Mouse (Mus musculus) lung, postnatal 0 days (tissue): ENCODE measurements around the gene Slc10a1. TPM values are rescaled to one million over a fixed set of nuclear protein-coding genes. Genes with fewer than 3 reads are reported as not detected.

Experiments
- ATAC-seq: fragments of 200-750 bp; cut with Nextera tagmentation; 2 replicates; pipeline ENCODE4 v1.8.0; 2017; ENCODE audit warnings: moderate library complexity
- DNase-seq: peaks from one replicate; pipeline ENCODE4 v3.0.0-alpha.2; 2016; ENCODE audit warnings: low spot score
- H3K27ac ChIP-seq: fragments of 300-500 bp; sonication (generic); 2 replicates; pipeline ENCODE4 v1.5.1; 2014; ENCODE audit warnings: antibody characterized with exemption, mild to moderate bottlenecking, low read length, mixed read lengths
- H3K27me3 ChIP-seq: fragments of 300-500 bp; sonication (generic); replicated peaks from 2 replicates; pipeline ENCODE4 v1.6.1; 2014; ENCODE audit warnings: low read length, mixed read lengths; ENCODE audit not compliant: insufficient read depth
- H3K36me3 ChIP-seq: fragments of 300-500 bp; sonication (generic); 2 replicates; pipeline ENCODE4 v1.6.1; 2014; ENCODE audit warnings: low read length, mixed read lengths; ENCODE audit not compliant: insufficient read depth
- H3K4me1 ChIP-seq: fragments of 300-500 bp; sonication (generic); 2 replicates; pipeline ENCODE4 v1.6.1; 2014; ENCODE audit warnings: antibody characterized with exemption, low read depth, low read length, mixed read lengths; ENCODE audit not compliant: insufficient read depth
- H3K4me2 ChIP-seq: fragments of 300-500 bp; sonication (generic); replicated peaks from 2 replicates; pipeline ENCODE4 v1.6.1; 2014; ENCODE audit warnings: low read depth, mild to moderate bottlenecking, low read length, moderate library complexity, mixed read lengths
- H3K4me3 ChIP-seq: fragments of 300-500 bp; sonication (generic); 2 replicates; pipeline ENCODE4 v1.5.1; 2014; ENCODE audit warnings: low read depth, low read length
- H3K9ac ChIP-seq: fragments of 300-500 bp; sonication (generic); replicated peaks from 2 replicates; pipeline ENCODE4 v1.6.1; 2014; ENCODE audit warnings: low read depth, mild to moderate bottlenecking
- H3K9me3 ChIP-seq: fragments of 300-500 bp; sonication (generic); 2 replicates; pipeline ENCODE4 v1.6.1; 2016; ENCODE audit warnings: low read length, mixed read lengths
- CTCF ChIP-seq: IDR thresholded peaks from 2 replicates; pipeline ENCODE4 v1.5.1; 2016; ENCODE audit warnings: antibody characterized with exemption, mild to moderate bottlenecking
- EP300 ChIP-seq: IDR thresholded peaks from 2 replicates; pipeline ENCODE4 v1.6.1; 2016; ENCODE audit warnings: antibody characterized with exemption, mild to moderate bottlenecking, control low read depth
- WGBS: fragments of 180-500 bp; shearing (Covaris S2); extraction: QIAGEN DNeasy Blood & Tissue Kit; methylation state at CpG from one replicate; pipeline ENCODE4 v1.1.7; 2014; 5-methylcytosine and 5-hydroxymethylcytosine counted together
- polyA plus RNA-seq: library from polyadenylated mRNA; unstranded; fragments of >200 nt; fragmentation: Nextera tagmentation; extraction: Ambion mirVana; gene quantifications from 2 replicates; pipeline ENCODE4 v1.2.1, GENCODE M21; 2015

The Slc10a1 gene
- polyA plus RNA-seq: 0.47 and 0.57 TPM in 2 replicates

- TF ChIP-seq CTCF (no peak), EP300 (no peak)
- H3K36me3 ChIP-seq: no peaks in the 10 kb centered on the region
- H3K4me2 ChIP-seq: no peak within 1 kb of the TSS
- H3K4me3 ChIP-seq: no peak within 1 kb of the TSS
- no peaks in the 10 kb centered on the region for H3K27me3 ChIP-seq
- no peaks in the 10 kb centered on the region for H3K9me3 ChIP-seq
- no peak within 1 kb of the TSS for H3K27ac ChIP-seq
- H3K9ac ChIP-seq: no peak within 1 kb of the TSS
- DNase-seq: no peak
- 73% methylated on average over 5 of the region's 5 CpGs for WGBS
- ATAC-seq: no peak
- no peaks in the 10 kb centered on the region for H3K4me1 ChIP-seq
These were observed at the start of gene Slc10a1 for GRCm38 (mm10) chr12:80968605-80969004. Gene Slc10a1 (minus strand): TSS chr12:80968705.

DNA sequence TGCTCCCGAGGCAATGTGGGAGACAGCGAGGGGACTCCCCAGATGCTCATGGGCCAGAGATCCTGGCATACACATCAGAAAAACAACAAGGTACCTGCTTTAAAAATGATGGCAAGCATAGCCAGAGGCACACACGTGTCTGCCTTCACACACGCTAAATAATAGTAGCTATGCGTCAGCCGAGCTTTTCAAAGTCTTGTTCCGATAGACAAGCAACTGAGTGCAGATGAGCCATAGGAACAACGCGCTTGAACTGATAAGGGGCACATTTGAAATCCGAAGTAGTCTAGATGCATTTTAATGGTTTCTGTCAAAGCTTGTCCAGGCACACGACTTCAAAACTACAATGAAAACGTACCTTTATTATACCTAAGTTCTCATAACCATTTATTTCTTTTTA lies 49.1 kb upstream of the Slc10a1 start:
- Histone ChIP-seq H3K9me3 (no peaks in the 10 kb centered on the region), H3K4me3 (no peak overlapping the region), H3K4me2 (no peak overlapping the region), H3K4me1 (no peaks in the 10 kb centered on the region), H3K9ac (no peak overlapping the region), H3K27me3 (no peaks in the 10 kb centered on the region), H3K27ac (no peak overlapping the region), H3K36me3 (no peaks in the 10 kb centered on the region)
- WGBS: 86% methylated on average over 12 of the region's 12 CpGs
- TF ChIP-seq CTCF (no peak), EP300 (no peak)
- DNase-seq (no peak), ATAC-seq (no peak)

DNA sequence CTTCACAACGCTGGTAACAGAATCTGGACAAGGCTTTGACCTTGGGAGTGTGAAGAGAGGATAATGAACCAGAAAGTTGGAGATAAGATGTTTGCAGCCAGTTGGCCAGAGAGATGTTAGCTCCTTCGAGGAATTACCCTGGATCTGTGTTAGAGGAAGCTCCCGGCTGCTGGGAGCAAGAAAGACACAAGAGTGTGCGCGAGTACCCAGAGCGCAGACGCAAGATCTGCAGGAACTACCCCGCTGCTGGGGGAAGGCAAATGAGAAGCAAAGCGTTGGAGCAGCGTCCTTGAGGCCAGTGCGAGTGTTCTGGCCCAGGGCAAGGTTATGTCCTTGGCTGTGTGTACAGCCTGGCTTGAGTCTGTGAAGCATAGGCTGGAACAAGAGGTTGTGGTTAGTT lies 45.0 kb upstream of the Slc10a1 start:
- DNase-seq (no peak), ATAC-seq (no peak)
- TF ChIP-seq EP300: no peak
- no peak for TF ChIP-seq CTCF
- no peak overlapping the region for H3K9ac ChIP-seq
- H3K9me3 ChIP-seq: no peaks in the 10 kb centered on the region
- H3K36me3 ChIP-seq: no peaks in the 10 kb centered on the region
- 69% methylated on average over 11 of the region's 11 CpGs for WGBS
- no peak overlapping the region for H3K4me3 ChIP-seq
- no peak overlapping the region for H3K27ac ChIP-seq
- no peak overlapping the region for H3K4me2 ChIP-seq
- no peaks in the 10 kb centered on the region for H3K4me1 ChIP-seq
- no peaks in the 10 kb centered on the region for H3K27me3 ChIP-seq

DNA sequence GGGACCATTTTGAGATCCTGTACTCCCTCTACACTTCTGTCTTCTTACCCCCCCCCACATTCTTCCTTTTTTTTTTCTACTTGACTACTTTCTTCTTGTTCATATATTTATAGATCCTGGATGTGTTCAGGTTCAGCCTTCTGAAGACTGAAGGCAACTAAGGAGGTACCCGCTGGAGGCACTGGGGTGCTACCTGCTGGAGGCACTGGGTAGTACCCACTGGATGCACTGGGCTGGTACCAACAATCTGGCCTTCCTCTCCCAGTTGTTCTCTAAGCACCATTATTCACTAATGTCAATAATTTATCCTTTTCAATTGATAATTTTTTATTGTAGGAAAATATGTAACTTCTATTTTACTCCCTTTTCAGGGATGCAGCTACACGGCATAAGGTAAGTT lies 43.5 kb upstream of the Slc10a1 start:
- Histone ChIP-seq H3K27ac (no peak overlapping the region), H3K9me3 (no peaks in the 10 kb centered on the region), H3K4me3 (no peak overlapping the region), H3K36me3 (no peaks in the 10 kb centered on the region), H3K27me3 (no peaks in the 10 kb centered on the region), H3K4me1 (no peaks in the 10 kb centered on the region), H3K4me2 (no peak overlapping the region), H3K9ac (no peak overlapping the region)
- DNase-seq (no peak), ATAC-seq (no peak)
- WGBS: 82% methylated on average over 2 of the region's 2 CpGs
- no peak for TF ChIP-seq EP300
- no peak for TF ChIP-seq CTCF

DNA sequence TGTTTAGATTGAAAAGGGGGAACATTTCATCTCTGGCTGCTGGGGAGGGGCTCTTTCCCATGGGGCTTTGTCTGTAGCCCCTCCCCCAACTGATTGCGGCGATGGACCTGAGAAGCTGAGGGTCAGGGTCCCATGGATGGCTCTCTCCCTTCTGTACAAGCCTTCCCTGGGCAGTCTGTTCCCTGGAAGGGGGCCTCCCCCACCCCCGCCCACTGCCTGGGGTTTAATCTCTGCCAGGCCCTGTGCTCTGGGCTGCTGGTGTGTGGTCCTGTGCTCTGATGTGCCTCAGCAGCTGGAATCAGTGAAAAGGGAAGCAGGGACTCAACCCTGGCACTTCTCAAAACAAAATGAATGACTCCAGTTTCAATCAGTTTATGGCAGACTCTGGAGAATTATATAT lies 41.3 kb upstream of the Slc10a1 start:
- H3K4me3 ChIP-seq: no peak overlapping the region
- no peak overlapping the region for H3K9ac ChIP-seq
- ATAC-seq: no peak
- H3K4me1 ChIP-seq: no peaks in the 10 kb centered on the region
- H3K27ac ChIP-seq: no peak overlapping the region
- no peaks in the 10 kb centered on the region for H3K36me3 ChIP-seq
- H3K4me2 ChIP-seq: no peak overlapping the region
- TF ChIP-seq EP300 (no peak), CTCF (no peak)
- H3K27me3 ChIP-seq: no peaks in the 10 kb centered on the region
- no peak for DNase-seq
- WGBS: 33% methylated on average over 3 of the region's 3 CpGs
- no peaks in the 10 kb centered on the region for H3K9me3 ChIP-seq

DNA sequence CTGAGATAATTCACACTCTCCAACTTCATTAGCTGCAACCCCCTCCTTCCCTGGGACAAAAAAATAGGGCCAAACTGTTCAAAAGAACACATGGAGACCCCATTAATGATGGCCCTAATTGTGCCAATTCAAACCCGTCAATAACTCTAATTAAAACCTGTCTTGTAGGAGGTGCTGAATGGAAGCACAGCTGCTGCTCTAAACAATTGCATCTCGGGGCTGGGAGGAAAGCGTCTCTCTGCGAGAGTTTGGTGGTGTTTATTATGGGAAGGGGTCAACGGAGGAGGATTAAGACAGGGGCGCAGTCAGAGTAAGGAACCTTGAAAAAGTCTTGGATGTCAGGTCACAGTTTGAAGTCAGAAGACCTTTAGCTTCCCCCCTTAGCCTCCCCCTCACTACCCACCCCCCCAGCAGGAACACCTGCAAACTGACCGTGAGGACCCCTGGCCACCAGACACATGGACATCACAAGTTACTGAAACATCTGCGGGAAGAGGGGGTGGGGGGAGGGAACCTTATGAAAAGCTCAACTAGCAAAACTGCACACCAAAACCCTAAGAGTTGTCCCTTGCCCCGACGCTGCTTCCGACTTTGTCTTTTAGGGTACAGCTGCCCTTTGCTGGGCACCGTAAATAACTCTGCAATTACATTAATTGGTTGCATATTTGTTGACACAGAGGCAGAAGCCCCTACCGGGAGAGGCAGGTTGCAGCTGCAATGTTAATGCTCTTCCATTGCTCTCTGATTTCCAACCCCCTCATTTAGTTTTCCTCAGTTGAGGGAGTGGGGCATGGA lies 34.5 kb upstream of the Slc10a1 start:
- Histone ChIP-seq H3K4me2 (no peak overlapping the region), H3K27ac (no peak overlapping the region), H3K36me3 (no peaks in the 10 kb centered on the region), H3K9me3 (no peaks in the 10 kb centered on the region), H3K4me1 (no peaks in the 10 kb centered on the region), H3K4me3 (no peak overlapping the region), H3K9ac (no peak overlapping the region), H3K27me3 (no peaks in the 10 kb centered on the region)
- DNase-seq: no peak
- 43% methylated on average over 13 of the region's 13 CpGs for WGBS
- ATAC-seq: no peak
- no peak for TF ChIP-seq EP300
- no peak for TF ChIP-seq CTCF
